Mouse (Mus musculus) central nervous system, embryonic 18 days (tissue): ENCODE data around the gene Adi1. TPM values are rescaled to one million over a fixed set of nuclear protein-coding genes. Genes with fewer than 3 reads are reported as not detected.

ENCODE experiments used
- polyA plus RNA-seq: library from polyadenylated mRNA; depleted of rRNA; stranded (reverse); fragments of >200 nt; gene quantifications from 2 replicates; pipeline ENCODE4 v1.2.3, GENCODE M21; 2012; rRNA removed

Gene Adi1
- 14.3 and 15.6 TPM in 2 replicates for polyA plus RNA-seq

GRCm38 (mm10) chr12:28675121-28675924 is at the start of gene Adi1:
Adi1 (plus strand) TSS chr12:28675231.

DNA sequence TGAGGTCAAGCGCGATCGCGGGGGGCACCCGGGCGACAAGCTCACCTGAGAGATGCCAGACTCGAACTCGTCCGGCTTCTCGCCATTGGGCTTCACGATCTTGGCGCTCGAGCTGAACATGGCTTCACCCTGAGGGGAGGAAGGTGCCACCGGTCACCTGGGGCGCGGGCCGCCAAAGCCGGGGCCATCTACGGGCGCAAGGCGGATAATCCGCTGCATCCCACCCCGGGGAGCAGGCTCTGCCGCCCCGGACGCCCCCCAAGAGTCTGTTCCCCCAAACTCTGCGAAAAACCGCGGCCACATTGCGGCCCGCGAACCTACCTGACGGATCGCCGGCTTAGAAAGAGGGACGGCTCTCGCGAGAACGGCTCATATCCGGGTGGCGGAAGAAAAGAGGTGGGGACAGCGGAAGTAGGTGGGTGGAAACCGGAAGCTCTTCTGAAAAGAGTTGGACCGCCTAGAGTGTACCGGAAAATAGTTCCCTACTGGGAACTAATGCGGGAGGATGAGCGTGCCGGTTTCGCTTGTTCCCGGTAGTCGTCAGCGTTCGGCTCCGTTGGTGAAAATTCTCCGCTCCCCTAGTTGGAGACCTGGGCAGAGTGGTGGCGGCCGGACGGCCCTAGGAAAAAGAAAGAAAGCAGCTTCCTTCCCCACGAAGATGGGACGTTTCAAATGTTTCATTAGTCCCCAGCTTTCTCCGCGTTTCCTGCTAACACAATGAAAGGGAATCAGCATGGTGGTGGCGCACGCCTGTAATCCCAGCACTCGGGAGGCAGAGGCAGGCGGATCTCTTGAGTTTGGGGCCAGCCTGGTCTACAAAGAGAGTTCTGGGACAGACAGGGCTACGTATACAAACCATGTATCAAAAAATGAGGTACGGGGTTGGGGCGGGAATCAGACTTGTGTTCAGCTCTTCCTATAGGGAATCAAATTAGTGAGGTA is 39.2 kb upstream of the Adi1 start, which contains the start of gene Rps7:
Gene Rps7, minus strand, starts transcription at position 419 of the 942 bp plus-strand sequence.

DNA sequence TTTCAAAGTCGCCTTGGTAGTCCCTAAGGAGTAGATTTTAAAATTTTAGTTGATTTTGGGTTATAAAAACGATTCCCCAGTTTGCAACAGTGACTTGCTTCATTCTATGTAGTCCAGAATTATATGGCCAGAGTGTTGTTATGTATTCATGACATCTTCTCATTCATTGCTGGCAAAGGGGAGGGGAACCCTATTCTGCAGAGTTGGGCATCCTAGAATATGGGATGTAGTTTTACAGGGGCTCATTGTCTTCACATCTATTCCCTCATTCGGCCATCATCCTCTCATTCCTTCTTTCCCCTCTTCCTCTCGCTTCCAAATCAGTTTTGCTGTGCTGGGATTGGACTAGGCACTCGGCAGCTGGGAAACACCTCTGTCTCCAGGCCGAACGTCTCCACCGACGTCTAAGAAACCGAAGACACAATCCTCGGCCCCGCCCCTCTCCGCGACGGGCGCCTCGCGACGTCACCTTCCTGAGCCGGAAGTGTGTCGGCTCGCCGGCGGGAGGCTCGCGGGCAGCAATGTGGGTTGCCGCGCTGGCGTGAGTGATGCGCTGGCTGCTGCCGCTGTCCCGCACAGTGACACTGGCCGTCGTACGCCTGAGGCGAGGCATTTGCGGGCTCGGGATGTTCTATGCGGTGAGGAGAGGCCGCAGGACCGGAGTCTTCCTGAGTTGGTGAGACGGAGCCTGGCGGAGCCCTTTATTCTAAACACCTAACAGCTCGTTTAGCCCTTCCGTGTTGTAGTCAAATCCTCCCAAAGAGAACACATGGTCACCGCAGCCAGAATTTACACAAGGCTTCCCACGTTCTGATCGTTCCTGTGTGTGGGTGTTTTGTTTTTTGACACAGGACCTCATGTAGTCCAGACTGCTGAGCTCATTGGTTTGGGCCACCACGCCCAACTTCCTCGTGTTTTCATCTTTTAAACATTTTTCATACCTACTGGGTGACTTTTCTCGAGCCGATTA is 25.6 kb upstream of the Adi1 start, which contains the start of gene Rnaseh1:
Gene Rnaseh1, plus strand, starts transcription at position 462 of the 970 bp plus-strand sequence.

Other genes with a start within 250 kb of the Adi1 start
- gene Dcdc2c, start 122.8 kb upstream of the Adi1 start, polyA plus RNA-seq, result 0.05 and 0.13 TPM in 2 replicates
- 0.11 and 0.13 TPM in 2 replicates for gene Allc, start 92.7 kb upstream of the Adi1 start, polyA plus RNA-seq
- 0.45 and 0.49 TPM in 2 replicates for gene Colec11, start 51.9 kb upstream of the Adi1 start, polyA plus RNA-seq
- 964 and 977 TPM in 2 replicates for gene Rps7, start 39.3 kb upstream of the Adi1 start, polyA plus RNA-seq
- gene Rnaseh1, start 25.6 kb upstream of the Adi1 start, polyA plus RNA-seq, result 25.0 and 26.0 TPM in 2 replicates
- gene Trappc12, start 75.2 kb downstream of the Adi1 start, polyA plus RNA-seq, result 40.9 and 41.6 TPM in 2 replicates
- 48.2 and 52.3 TPM in 2 replicates for gene Eipr1, start 76.6 kb downstream of the Adi1 start, polyA plus RNA-seq